In the genomic region with DNA sequence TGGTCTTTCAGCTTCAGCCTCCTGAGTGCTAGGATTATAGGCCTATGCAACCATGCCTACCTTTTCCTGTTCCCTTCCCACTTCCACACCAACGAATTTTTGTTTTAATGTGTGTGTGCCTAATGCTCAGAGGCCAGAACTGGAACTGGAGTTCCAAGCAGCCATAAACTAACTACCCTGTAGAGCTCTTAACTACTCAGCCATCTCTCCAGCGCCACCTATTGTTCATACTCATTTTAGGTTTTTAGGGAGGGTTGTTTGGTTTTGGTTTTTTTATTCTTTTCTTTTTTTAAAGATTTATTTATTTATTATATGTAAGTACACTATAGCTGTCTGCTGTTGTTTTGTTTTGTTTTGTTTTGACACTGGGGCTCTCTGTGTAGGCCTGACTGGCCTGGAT, we compare ENCODE assay signal across 11 mouse cellular contexts. TPM values are rescaled to one million over a fixed set of nuclear protein-coding genes. Genes with fewer than 3 reads are reported as not detected.
DNase-seq lines count a peak whose midpoint lies in the region; ATAC-seq lines count a peak whose summit lies in the region.
"Had no signal": no experiment of that assay in that cellular context is flagged by ENCODE, and none has a peak within 500 bp of the region (broad histone marks: within the 10 kb centered on the region; RNA-seq: fewer than 3 reads in every experiment).

No protein-coding gene starts in this region.

- intact Hi-C loops in heart, postnatal 25 days (cut with DNase I) = loop anchor here (2.0 kb wide), 1 partner anchor 88 kb away; no protein-coding TSS in a partner anchor

- H3K4me2 ChIP-seq in kidney, embryonic 15.5 days = no peak overlapping the region
- H3K4me2 ChIP-seq: heart, embryonic 13.5 days; limb, embryonic 13.5 days had no signal

- no peak overlapping the region for H3K4me3 ChIP-seq in hindbrain, embryonic 10.5 days
- no peak overlapping the region for H3K4me3 ChIP-seq in kidney, embryonic 15.5 days (replicated peaks)
- H3K4me3 ChIP-seq: heart, embryonic 13.5 days; limb, embryonic 13.5 days had no signal

- 38% methylated on average over 2 of the region's 2 CpGs for WGBS in hindbrain, embryonic 10.5 days
- 35% methylated on average over 2 of the region's 2 CpGs for WGBS in kidney, embryonic 15.5 days

- H3K9ac ChIP-seq in kidney, embryonic 15.5 days = no peak overlapping the region
- H3K9ac ChIP-seq: heart, embryonic 13.5 days; limb, embryonic 13.5 days had no signal

- H3K9me3 ChIP-seq in hindbrain, embryonic 10.5 days = 0 out of 2 replicates have a peak, but pooled peaks cover 3% of the 10 kb centered on the region
- no peaks in the 10 kb centered on the region for H3K9me3 ChIP-seq in kidney, embryonic 15.5 days (replicated peaks)
- H3K9me3 ChIP-seq: limb, embryonic 13.5 days had no signal

- no peak overlapping the region for H3K27ac ChIP-seq in hindbrain, embryonic 10.5 days
- no peak overlapping the region for H3K27ac ChIP-seq in kidney, embryonic 15.5 days
- H3K27ac ChIP-seq: heart, embryonic 13.5 days; limb, embryonic 13.5 days had no signal

- no peaks in the 10 kb centered on the region for H3K4me1 ChIP-seq in hindbrain, embryonic 10.5 days (replicated peaks)
- H3K4me1 ChIP-seq in kidney, embryonic 15.5 days = no peaks in the 10 kb centered on the region
- H3K4me1 ChIP-seq: heart, embryonic 13.5 days; limb, embryonic 13.5 days had no signal

- peak; percentile 8 for DNase-seq in heart, adult 8-10 months (ENCODE audit: low spot score)
- DNase-seq in heart, postnatal 25 days (ENCODE audit: low spot score) = no peak
- peak; percentile 25 for DNase-seq in thymus, postnatal 14 days
- no peak for DNase-seq in thymus, postnatal 4 days
- no peak for DNase-seq in ovary, postnatal 14 days (ENCODE audit: low spot score)
- no peak for DNase-seq in hindbrain, embryonic 10.5 days (ENCODE audit: low spot score)

- peaks cover 3% of the 10 kb centered on the region; the same call in 1 of the 2 replicates for H3K27me3 ChIP-seq in hindbrain, embryonic 10.5 days (ENCODE audit: insufficient read depth, poor library complexity, severe bottlenecking)
- H3K27me3 ChIP-seq in kidney, embryonic 15.5 days = peaks cover 3% of the 10 kb centered on the region; the same call in 1 of the 2 replicates

- H3K36me3 ChIP-seq in hindbrain, embryonic 10.5 days = no peaks in the 10 kb centered on the region
- no peaks in the 10 kb centered on the region for H3K36me3 ChIP-seq in kidney, embryonic 15.5 days
- H3K36me3 ChIP-seq: heart, embryonic 13.5 days; limb, embryonic 13.5 days had no signal

- peak; percentile 52 for ATAC-seq in granulocyte monocyte progenitor cell, adult 5-6 weeks (replicated peaks; ENCODE audit: poor library complexity, severe bottlenecking)
- no peak for ATAC-seq in kidney, embryonic 15.5 days (replicated peaks; ENCODE audit: low FRiP score)

RNA-seq across cellular contexts. Expression of a gene that starts 8.2 kb away (rescaled TPM):
- total RNA-seq in heart, adult 8-10 months (2022) = not detected
- total RNA-seq in heart, postnatal 25 days (2021) = not detected
- not detected in 2 replicates for total RNA-seq in granulocyte monocyte progenitor cell, adult 5-6 weeks (2014; fragmentation: Nextera tagmentation)
- not detected in 2 replicates for total RNA-seq in granulocyte monocyte progenitor cell, adult 5-6 weeks (2017)
- polyA plus RNA-seq in hindbrain, embryonic 10.5 days (2016; fragmentation: Nextera tagmentation; extraction: Ambion mirVana) = 0.12 TPM in 1 of 2 replicates, not detected in the other
- not detected in 2 replicates for polyA plus RNA-seq in kidney, embryonic 15.5 days (2015; fragmentation: Nextera tagmentation; extraction: Ambion mirVana)
- polyA plus RNA-seq: heart, embryonic 13.5 days; limb, embryonic 13.5 days had no signal

RNA-seq across cellular contexts. Expression of a gene that starts 9.0 kb away (rescaled TPM):
- total RNA-seq in heart, adult 8-10 months (2022) = 1 to 10 TPM in 1 of 4 experiments, under 1 TPM in 3; 0.38 to 1.4 (median 0.95) TPM
- total RNA-seq in heart, postnatal 25 days (2021) = 1 to 10 TPM; 1.7 TPM
- total RNA-seq in granulocyte monocyte progenitor cell, adult 5-6 weeks (2014; fragmentation: Nextera tagmentation) = not detected in 2 replicates
- not detected in 2 replicates for total RNA-seq in granulocyte monocyte progenitor cell, adult 5-6 weeks (2017)
- polyA plus RNA-seq in hindbrain, embryonic 10.5 days (2016; fragmentation: Nextera tagmentation; extraction: Ambion mirVana) = 0.19 and 0.25 TPM in 2 replicates
- 1.8 and 2.4 TPM in 2 replicates for polyA plus RNA-seq in kidney, embryonic 15.5 days (2015; fragmentation: Nextera tagmentation; extraction: Ambion mirVana)

RNA-seq across cellular contexts. Expression of a gene that starts 22.2 kb away (rescaled TPM):
- under 1 TPM in 1 of 4 experiments, not detected in 3; 0.81 TPM for total RNA-seq in heart, adult 8-10 months (2022)
- not detected for total RNA-seq in heart, postnatal 25 days (2021)
- not detected in 2 replicates for total RNA-seq in granulocyte monocyte progenitor cell, adult 5-6 weeks (2014; fragmentation: Nextera tagmentation)
- total RNA-seq in granulocyte monocyte progenitor cell, adult 5-6 weeks (2017) = not detected in 2 replicates
- not detected in 2 replicates for polyA plus RNA-seq in hindbrain, embryonic 10.5 days (2016; fragmentation: Nextera tagmentation; extraction: Ambion mirVana)
- polyA plus RNA-seq in kidney, embryonic 15.5 days (2015; fragmentation: Nextera tagmentation; extraction: Ambion mirVana) = not detected in 2 replicates
- polyA plus RNA-seq: heart, embryonic 13.5 days; limb, embryonic 13.5 days; neural tube, embryonic 14.5 days had no signal

RNA-seq across cellular contexts. Expression of a gene that starts 22.8 kb away (rescaled TPM):
- 1 to 10 TPM in 3 of 4 experiments, under 1 TPM in 1; 0.73 to 1.5 (median 1.3) TPM for total RNA-seq in heart, adult 8-10 months (2022)
- total RNA-seq in heart, postnatal 25 days (2021) = 1 to 10 TPM in 1 of 2 experiments, under 1 TPM in 1; 0.94 to 1.5 TPM
- 0.13 TPM in 1 of 2 replicates, not detected in the other for total RNA-seq in granulocyte monocyte progenitor cell, adult 5-6 weeks (2014; fragmentation: Nextera tagmentation)
- total RNA-seq in granulocyte monocyte progenitor cell, adult 5-6 weeks (2017) = not detected in 2 replicates
- 0.08 and 0.14 TPM in 2 replicates for polyA plus RNA-seq in hindbrain, embryonic 10.5 days (2016; fragmentation: Nextera tagmentation; extraction: Ambion mirVana)
- 6.0 TPM in 2 replicates for polyA plus RNA-seq in kidney, embryonic 15.5 days (2015; fragmentation: Nextera tagmentation; extraction: Ambion mirVana)

RNA-seq across cellular contexts. Expression of a gene that starts 39.5 kb away (rescaled TPM):
- 1 to 10 TPM; 1.9 to 2.8 (median 2.4) TPM for total RNA-seq in heart, adult 8-10 months (2022)
- 1 to 10 TPM; 2.2 to 2.4 TPM for total RNA-seq in heart, postnatal 25 days (2021)
- total RNA-seq in granulocyte monocyte progenitor cell, adult 5-6 weeks (2014; fragmentation: Nextera tagmentation) = 0.68 and 2.2 TPM in 2 replicates
- 0.22 and 0.31 TPM in 2 replicates for total RNA-seq in granulocyte monocyte progenitor cell, adult 5-6 weeks (2017)
- polyA plus RNA-seq in hindbrain, embryonic 10.5 days (2016; fragmentation: Nextera tagmentation; extraction: Ambion mirVana) = 0.77 and 0.97 TPM in 2 replicates
- 1.5 and 1.8 TPM in 2 replicates for polyA plus RNA-seq in kidney, embryonic 15.5 days (2015; fragmentation: Nextera tagmentation; extraction: Ambion mirVana)

Comparison
In these comparisons a context has a peak if more than half of its experiments do, and no peak if none do; other contexts are left out.
1. DNase-seq: peak in heart, adult 8-10 months (single experiment) and thymus, postnatal 14 days (single experiment); none in heart, postnatal 25 days (single experiment), thymus, postnatal 4 days (single experiment), ovary, postnatal 14 days (single experiment) and hindbrain, embryonic 10.5 days (single experiment).